Mouse (Mus musculus) olfactory bulb, adult 2 months (tissue): ENCODE data around the gene Rbm4b. TPM values are rescaled to one million over a fixed set of nuclear protein-coding genes. Genes with fewer than 3 reads are reported as not detected.
"Not testable (repeated sequence)": the region's sequence is repeated elsewhere in the genome, so short reads cannot be mapped to it uniquely, and the experiment has no call there.

Experiments
- H3K27ac ChIP-seq: fragments of 200-500 bp; 2 replicates; pipeline ENCODE4 v1.5.1; 2012; ENCODE audit warnings: low read depth, low read length; ENCODE audit not compliant: insufficient read depth
- H3K4me1 ChIP-seq: fragments of 200-500 bp; 2 replicates; pipeline ENCODE4 v1.6.1; 2012; ENCODE audit warnings: low read length; ENCODE audit not compliant: control insufficient read depth, insufficient read depth
- H3K4me3 ChIP-seq: fragments of 200-500 bp; 2 replicates; pipeline ENCODE4 v1.5.1; 2012; ENCODE audit warnings: mild to moderate bottlenecking, low read depth, low read length, moderate library complexity; ENCODE audit not compliant: insufficient read depth
- CTCF ChIP-seq: fragments of 200-500 bp; IDR thresholded peaks from 2 replicates; pipeline ENCODE4 v1.5.1; 2012; ENCODE audit warnings: low read depth, mild to moderate bottlenecking, low read length, moderate library complexity; ENCODE audit not compliant: insufficient read depth
- POLR2A ChIP-seq: fragments of 200-500 bp; IDR thresholded peaks from 2 replicates; pipeline ENCODE4 v1.6.1; 2012; ENCODE audit warnings: mild to moderate bottlenecking, low read depth, low read length, moderate library complexity; ENCODE audit not compliant: insufficient read depth
- WGBS: fragments of 180-500 bp; shearing (Covaris S2); methylation state at CpG from one replicate; pipeline ENCODE4 v1.1.7; 2018; 5-methylcytosine and 5-hydroxymethylcytosine counted together
- polyA plus RNA-seq: library from polyadenylated mRNA; stranded (reverse); fragments of >200 nt; gene quantifications from 2 replicates; pipeline ENCODE4 v1.2.4, GENCODE M21; 2012; ENCODE audit warnings: low replicate concordance; ENCODE audit not compliant: missing spikeins, insufficient read depth, insufficient read length

Rbm4b gene
- polyA plus RNA-seq, 1 experiment = not detected

DNA sequence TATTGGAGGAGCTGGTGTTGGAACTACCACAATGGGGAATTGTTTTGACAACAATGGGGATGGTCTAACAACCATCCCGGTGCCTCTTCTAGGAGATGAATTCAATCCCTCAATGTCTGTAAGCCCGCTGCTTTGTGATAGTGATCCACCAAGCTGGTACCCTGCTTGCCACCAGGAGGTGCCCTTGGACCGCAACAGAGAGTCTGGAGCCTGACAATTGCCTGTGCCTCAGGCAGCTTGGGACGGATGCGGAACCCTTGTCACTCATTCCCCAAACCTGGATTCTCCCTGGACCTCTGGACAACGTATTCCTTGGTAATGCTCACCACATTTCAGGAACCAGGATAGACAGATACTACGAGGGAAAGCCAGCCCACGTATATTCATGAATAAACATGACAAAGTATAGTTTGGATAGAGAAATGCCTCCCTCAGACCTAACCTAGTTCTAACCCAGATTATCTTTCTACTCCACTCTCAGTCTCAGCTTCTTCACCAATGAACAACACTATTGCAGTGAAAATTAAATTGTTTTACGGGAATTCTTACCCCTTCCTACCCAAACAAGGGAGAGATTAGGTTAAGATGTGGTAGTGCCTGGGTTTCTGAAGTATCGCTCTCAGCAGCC is 618 bp upstream of the Rbm4b start:
- WGBS = 0% methylated on average over 10 of the region's 10 CpGs
- TF ChIP-seq CTCF (peak; percentile 85), POLR2A (no peak)
- no peaks in the 10 kb centered on the region for H3K4me1 ChIP-seq
- peak overlapping the region; percentile 73 for H3K4me3 ChIP-seq
- H3K27ac ChIP-seq = peak overlapping the region; percentile 86

DNA sequence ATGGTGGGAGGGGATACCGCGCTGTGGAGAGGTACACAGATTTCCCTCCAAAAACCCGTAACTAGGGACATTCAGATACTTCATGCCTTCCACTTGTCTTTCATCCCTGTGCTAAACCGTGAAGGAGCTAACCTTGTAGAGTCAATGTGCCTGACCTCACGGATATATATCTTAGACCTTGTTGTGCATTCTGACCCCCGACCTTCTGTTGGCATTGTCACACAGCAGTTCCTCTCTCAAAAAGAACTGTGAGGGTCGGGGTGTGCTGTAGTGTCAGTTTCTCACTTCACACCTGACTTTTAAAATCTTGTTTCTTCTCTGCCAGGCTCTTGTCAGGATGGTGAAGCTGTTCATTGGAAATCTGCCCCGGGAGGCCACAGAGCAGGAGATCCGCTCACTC is 624 bp downstream of the Rbm4b start:
- WGBS = under 1% methylated on average over 9 of the region's 9 CpGs
- Histone ChIP-seq H3K4me3 (peak overlapping the region; percentile 73), H3K4me1 (peaks cover 1% of the 10 kb centered on the region; the same call in 1 of the 2 replicates), H3K27ac (peak overlapping the region; percentile 19; the same call in 1 of the 2 replicates)
- TF ChIP-seq CTCF (no peak), POLR2A (no peak)

DNA sequence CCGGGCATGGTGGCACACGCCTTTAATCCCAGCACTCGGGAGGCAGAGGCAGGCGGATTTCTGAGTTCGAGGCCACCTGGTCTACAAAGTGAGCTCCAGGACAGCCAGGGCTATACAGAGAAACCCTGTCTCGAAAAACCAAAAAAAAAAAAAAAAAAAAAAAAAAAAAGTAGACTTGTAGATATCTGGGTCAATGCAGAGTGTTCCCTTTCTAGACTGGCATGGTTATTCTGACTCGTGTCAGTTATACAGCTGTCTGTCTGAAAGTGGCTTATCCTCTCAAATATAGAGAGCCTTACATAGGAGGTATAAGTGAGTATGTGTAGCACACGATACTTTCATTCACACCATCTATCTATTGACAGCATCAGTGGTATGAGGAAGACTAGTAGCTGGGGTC is 4.2 kb downstream of the Rbm4b start:
- not testable (repeated sequence) for H3K4me1 ChIP-seq, H3K27ac ChIP-seq, H3K4me3 ChIP-seq
- 80% methylated on average over 8 of the region's 8 CpGs for whole genome bisulfite sequencing

DNA sequence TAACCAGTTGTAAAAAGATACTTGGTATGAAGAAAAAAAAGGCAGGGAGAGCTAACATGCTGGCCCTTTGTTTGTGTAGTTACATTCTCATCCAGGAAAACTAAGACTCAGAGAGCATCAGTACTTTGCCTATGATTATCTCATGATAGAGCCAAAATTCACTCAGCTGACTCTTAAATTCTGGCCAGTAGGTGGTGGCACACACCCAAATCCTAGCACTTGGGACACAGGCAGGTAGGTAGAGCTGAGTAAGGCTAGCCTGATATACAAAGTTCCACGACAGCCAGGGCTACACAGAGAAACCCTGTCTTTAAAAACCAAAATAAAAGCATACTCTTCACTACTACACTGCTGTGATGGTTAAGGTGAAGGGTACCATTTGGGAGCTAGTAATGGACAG is 6.6 kb downstream of the Rbm4b start:
- Histone ChIP-seq H3K4me3 (no peak overlapping the region), H3K4me1 (peaks cover 6% of the 10 kb centered on the region), H3K27ac (no peak overlapping the region)
- TF ChIP-seq CTCF = no peak
- no peak for TF ChIP-seq POLR2A
- 35% methylated on average over 1 of the region's 1 CpGs for WGBS

DNA sequence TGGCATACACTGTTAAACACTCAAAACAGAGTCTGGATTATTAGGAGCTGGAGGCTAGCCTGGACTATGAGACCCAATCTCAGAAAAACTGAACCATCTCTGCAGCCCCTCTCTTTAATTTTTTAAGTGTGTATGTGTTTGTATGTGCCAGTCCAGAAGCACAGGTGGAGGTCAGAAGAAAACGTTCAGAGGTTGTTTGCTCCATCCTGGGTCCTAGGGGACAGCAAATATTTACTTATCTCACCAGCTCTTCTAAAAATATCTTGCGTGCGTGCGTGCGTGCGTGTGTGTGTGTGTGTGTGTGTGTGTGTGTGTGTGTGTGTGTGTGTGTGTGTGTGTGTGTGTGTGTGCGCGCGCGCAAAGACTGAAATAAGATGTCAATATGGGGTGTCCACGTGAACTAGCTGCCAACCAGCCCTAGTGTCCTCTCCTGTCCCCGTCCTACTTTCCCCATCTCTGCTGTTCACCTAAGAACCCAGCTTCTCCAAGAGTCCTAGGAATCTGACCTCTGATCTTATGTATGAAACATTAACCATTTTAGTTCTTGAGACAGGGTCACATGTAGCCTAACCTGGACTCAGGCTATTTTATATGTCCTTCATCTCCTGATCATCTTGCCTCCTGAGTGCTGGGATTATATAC is 11.3 kb downstream of the Rbm4b start:
- Histone ChIP-seq H3K4me3 (no peak overlapping the region), H3K27ac (no peak overlapping the region), H3K4me1 (no peaks in the 10 kb centered on the region)
- 86% methylated on average over 12 of the region's 12 CpGs for WGBS
- TF ChIP-seq CTCF = no peak
- TF ChIP-seq POLR2A = no peak

DNA sequence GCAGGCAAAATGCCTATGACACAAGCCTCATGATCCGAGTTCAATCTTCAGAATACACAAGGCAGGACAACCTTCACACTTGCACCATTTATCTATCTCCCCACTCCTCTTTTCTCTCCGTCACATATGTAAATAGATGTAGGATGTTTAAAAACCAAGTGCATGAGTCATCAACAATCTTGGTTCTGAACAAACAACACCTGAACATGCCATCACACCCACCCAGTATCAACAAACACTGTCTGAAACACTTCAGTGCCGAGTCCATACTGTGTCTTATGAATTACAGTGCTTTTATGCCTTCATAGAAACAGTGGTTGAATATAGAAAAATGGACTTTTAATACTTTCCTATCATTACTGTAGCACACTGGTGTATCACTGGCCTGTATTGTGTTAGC is 16.5 kb downstream of the Rbm4b start:
- no peak overlapping the region for H3K4me3 ChIP-seq
- TF ChIP-seq POLR2A = no peak
- TF ChIP-seq CTCF = no peak
- 58% methylated on average over 3 of the region's 3 CpGs for WGBS
- H3K27ac ChIP-seq = no peak overlapping the region
- no peaks in the 10 kb centered on the region for H3K4me1 ChIP-seq

DNA sequence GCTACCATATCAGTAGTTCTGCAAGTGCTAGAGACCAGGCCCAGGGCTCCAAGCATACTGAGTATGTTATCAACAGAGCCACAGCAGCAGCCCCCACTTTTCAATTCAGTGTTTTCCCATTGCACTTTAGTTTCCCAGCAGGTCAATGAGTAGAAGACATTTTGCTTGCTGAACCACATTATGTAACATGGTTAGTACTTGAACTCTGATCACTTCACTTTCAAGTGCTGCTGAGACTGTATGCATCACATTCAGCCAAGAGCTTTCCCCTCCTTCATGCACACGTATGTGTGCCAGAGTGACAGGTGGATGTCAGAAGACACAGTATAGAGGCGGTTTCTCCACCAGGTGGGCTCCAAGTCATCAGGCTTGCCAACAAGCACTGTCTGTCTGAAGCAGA is 26.6 kb downstream of the Rbm4b start:
- 84% methylated on average over 2 of the region's 2 CpGs for WGBS
- H3K4me3 ChIP-seq = no peak overlapping the region
- no peak overlapping the region for H3K27ac ChIP-seq
- H3K4me1 ChIP-seq = peaks cover 13% of the 10 kb centered on the region
- no peak for TF ChIP-seq CTCF
- no peak for TF ChIP-seq POLR2A

DNA sequence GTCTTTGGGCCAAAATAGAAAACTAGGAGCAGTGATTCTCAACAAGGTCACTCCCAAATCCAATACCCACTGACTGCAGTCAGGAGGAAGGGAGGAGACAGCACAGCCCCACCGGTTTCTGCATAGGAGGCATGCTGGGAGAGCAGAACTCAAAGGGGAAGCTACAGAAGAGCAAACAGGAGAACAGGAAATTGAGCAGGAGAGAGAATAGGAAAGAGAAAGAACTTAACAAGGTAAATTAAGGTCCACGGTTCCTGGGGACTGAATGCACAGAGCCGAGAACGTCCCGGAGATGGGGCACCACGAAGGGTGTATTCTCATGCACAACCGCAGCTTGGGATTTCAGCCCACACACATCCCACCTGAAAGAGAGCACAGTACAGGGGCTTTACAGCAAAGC is 28.9 kb downstream of the Rbm4b start:
- H3K4me3 ChIP-seq = no peak overlapping the region
- TF ChIP-seq CTCF (no peak), POLR2A (no peak)

DNA sequence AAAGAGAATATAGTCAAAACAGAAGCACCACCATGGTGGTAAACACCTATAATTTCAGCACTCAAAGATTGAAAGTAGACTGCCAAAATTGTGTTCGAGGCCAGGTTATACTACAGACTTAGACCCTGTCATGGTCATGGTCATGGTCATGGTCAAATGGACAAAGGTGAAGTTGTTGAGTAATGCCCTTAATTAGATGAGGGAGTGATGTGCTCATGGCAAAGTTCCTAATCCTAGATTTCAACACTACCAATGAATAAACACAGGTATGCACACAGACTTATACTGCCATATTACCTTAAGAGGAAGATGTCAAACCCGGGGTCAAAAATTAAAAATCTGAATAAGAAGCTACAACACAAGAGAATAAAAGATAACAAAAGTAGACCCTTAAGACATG is 30.0 kb downstream of the Rbm4b start:
- Histone ChIP-seq H3K4me3 (no peak overlapping the region), H3K4me1 (peaks cover 17% of the 10 kb centered on the region), H3K27ac (no peak overlapping the region)
- no peak for TF ChIP-seq POLR2A
- WGBS = 87% methylated on average over 2 of the region's 2 CpGs

More for the DNA sequence above, 28.9 kb downstream of the Rbm4b start:
- Histone ChIP-seq H3K4me1 (peaks cover 15% of the 10 kb centered on the region), H3K27ac (no peak overlapping the region)
- WGBS = 71% methylated on average over 7 of the region's 7 CpGs
